Mouse (Mus musculus): ENCODE measurements at regions not wholly inside any gene's neighbourhood (a gene's known extent, or its start where the extent isn't known, plus 50 kb on each side); places are given as distances from the start of the nearest gene placed in this dataset.

GRCm38 (mm10) chr1:64330721-64331120 lies 201.7 kb upstream of the Creb1 start:
- TF ChIP-seq POLR2A (IDR thresholded peaks at IDR 0.05; ENCODE audit: borderline replicate concordance, extremely low read depth, insufficient read depth, insufficient read length, poor library complexity, severe bottlenecking) (no peak), CTCF (IDR thresholded peaks at IDR 0.05; ENCODE audit: borderline replicate concordance, extremely low read depth, insufficient read depth, insufficient read length) (no peak)
